Mouse (Mus musculus): Measurements from ENCODE around the gene Tmod1. TPM values are rescaled to one million over a fixed set of nuclear protein-coding genes. Genes with fewer than 3 reads are reported as not detected.

Gene Tmod1
- total RNA-seq (2012; rRNA removed) = 0.53 and 0.54 TPM in 2 replicates

- in situ Hi-C loops (cut with MboI; ENCODE audit: low sequenced_read_pairs in 2 of 2, unreplicated experiment in 2 of 2) = no loop called here
- H3K27ac ChIP-seq (ENCODE audit: insufficient read depth, low read depth, low read length, poor library complexity, severe bottlenecking) = no peak within 1 kb of the TSS
- DNase-seq (ENCODE audit: low read depth, low spot score) = no peak
Measured at GRCm38 (mm10) chr4:46038892-46039751, at the start of gene Tmod1. Gene Tmod1 (plus strand): TSS chr4:46038935.

GRCm38 (mm10) chr4:45990427-45991135, 48.2 kb upstream of the Tmod1 start:
- no peak for TF ChIP-seq CHD2 (IDR thresholded peaks at IDR 0.05; ENCODE audit: low read depth, low read length)
- no peak for TF ChIP-seq MAFK (IDR thresholded peaks at IDR 0.05; ENCODE audit: insufficient read depth, low read depth, low read length)
- no peak for TF ChIP-seq ZNF384 (IDR thresholded peaks at IDR 0.05; ENCODE audit: low read depth, low read length)
- TF ChIP-seq ZC3H11A (IDR thresholded peaks at IDR 0.05; ENCODE audit: borderline replicate concordance, low read depth, low read length) = no peak
- no peak for TF ChIP-seq HCFC1 (IDR thresholded peaks at IDR 0.05; ENCODE audit: borderline replicate concordance, insufficient read depth, low read length)
- Histone ChIP-seq H3K9ac (ENCODE audit: insufficient read depth, low read depth, low read length, poor library complexity, severe bottlenecking) (no peak overlapping the region), H3K36me3 (ENCODE audit: control insufficient read depth, insufficient read depth, low read length, poor library complexity, severe bottlenecking) (no peaks in the 10 kb centered on the region), H3K4me3 (ENCODE audit: insufficient read depth in 1 of 2, low read depth in 1 of 2, low read length in 2 of 2, poor library complexity in 1 of 2, severe bottlenecking in 1 of 2) (no peak overlapping the region), H3K4me1 (ENCODE audit: control insufficient read depth in 2 of 2, insufficient read depth in 2 of 2, low read length in 2 of 2, poor library complexity in 1 of 2) (no peaks in the 10 kb centered on the region), H3K9me3 (ENCODE audit: control insufficient read depth, insufficient read depth, low read depth, low read length) (no peaks in the 10 kb centered on the region), H3K27ac (ENCODE audit: insufficient read depth, low read depth, low read length, poor library complexity, severe bottlenecking) (no peak overlapping the region)
- in situ Hi-C loops (cut with MboI; ENCODE audit: low sequenced_read_pairs in 2 of 2, unreplicated experiment in 2 of 2) = no loop called here
- DNase-seq (ENCODE audit: low read depth, low spot score) = no peak

More at GRCm38 (mm10) chr4:46038892-46039751, at the start of gene Tmod1:
- Histone ChIP-seq H3K36me3 (ENCODE audit: control insufficient read depth, insufficient read depth, low read length, poor library complexity, severe bottlenecking) (no peaks in the 10 kb centered on the region), H3K9me3 (ENCODE audit: control insufficient read depth, insufficient read depth, low read depth, low read length) (no peaks in the 10 kb centered on the region), H3K9ac (ENCODE audit: insufficient read depth, low read depth, low read length, poor library complexity, severe bottlenecking) (peak within 1 kb of the TSS; percentile 49; the same call in 1 of the 2 replicates), H3K4me3 (ENCODE audit: insufficient read depth in 1 of 2, low read depth in 1 of 2, low read length in 2 of 2, poor library complexity in 1 of 2, severe bottlenecking in 1 of 2) (peak within 1 kb of the TSS; percentile 69 to 71), H3K4me1 (ENCODE audit: control insufficient read depth in 2 of 2, insufficient read depth in 2 of 2, low read length in 2 of 2, poor library complexity in 1 of 2) (no peaks in the 10 kb centered on the region)
- no peak for TF ChIP-seq HCFC1 (IDR thresholded peaks at IDR 0.05; ENCODE audit: borderline replicate concordance, insufficient read depth, low read length)
- no peak for TF ChIP-seq ZNF384 (IDR thresholded peaks at IDR 0.05; ENCODE audit: low read depth, low read length)
- TF ChIP-seq MAFK (IDR thresholded peaks at IDR 0.05; ENCODE audit: insufficient read depth, low read depth, low read length) = no peak
- TF ChIP-seq ZC3H11A (IDR thresholded peaks at IDR 0.05; ENCODE audit: borderline replicate concordance, low read depth, low read length) = no peak
- no peak for TF ChIP-seq CHD2 (IDR thresholded peaks at IDR 0.05; ENCODE audit: low read depth, low read length)

GRCm38 (mm10) chr4:45998536-45998935, 40.2 kb upstream of the Tmod1 start:
- no peak for DNase-seq (ENCODE audit: low read depth, low spot score)
- Histone ChIP-seq H3K9me3 (ENCODE audit: control insufficient read depth, insufficient read depth, low read depth, low read length) (no peaks in the 10 kb centered on the region), H3K4me1 (ENCODE audit: control insufficient read depth in 2 of 2, insufficient read depth in 2 of 2, low read length in 2 of 2, poor library complexity in 1 of 2) (no peaks in the 10 kb centered on the region), H3K27ac (ENCODE audit: insufficient read depth, low read depth, low read length, poor library complexity, severe bottlenecking) (no peak overlapping the region), H3K4me3 (ENCODE audit: insufficient read depth in 1 of 2, low read depth in 1 of 2, low read length in 2 of 2, poor library complexity in 1 of 2, severe bottlenecking in 1 of 2) (no peak overlapping the region), H3K9ac (ENCODE audit: insufficient read depth, low read depth, low read length, poor library complexity, severe bottlenecking) (no peak overlapping the region), H3K36me3 (ENCODE audit: control insufficient read depth, insufficient read depth, low read length, poor library complexity, severe bottlenecking) (no peaks in the 10 kb centered on the region)
- in situ Hi-C loops (cut with MboI; ENCODE audit: low sequenced_read_pairs in 2 of 2, unreplicated experiment in 2 of 2) = no loop called here
- TF ChIP-seq MAFK (IDR thresholded peaks at IDR 0.05; ENCODE audit: insufficient read depth, low read depth, low read length) (no peak), ZC3H11A (IDR thresholded peaks at IDR 0.05; ENCODE audit: borderline replicate concordance, low read depth, low read length) (no peak), ZNF384 (IDR thresholded peaks at IDR 0.05; ENCODE audit: low read depth, low read length) (no peak), CHD2 (IDR thresholded peaks at IDR 0.05; ENCODE audit: low read depth, low read length) (no peak), HCFC1 (IDR thresholded peaks at IDR 0.05; ENCODE audit: borderline replicate concordance, insufficient read depth, low read length) (no peak)

GRCm38 (mm10) chr4:46008142-46008793, 30.5 kb upstream of the Tmod1 start:
- Histone ChIP-seq H3K27ac (ENCODE audit: insufficient read depth, low read depth, low read length, poor library complexity, severe bottlenecking) (no peak overlapping the region), H3K4me1 (ENCODE audit: control insufficient read depth in 2 of 2, insufficient read depth in 2 of 2, low read length in 2 of 2, poor library complexity in 1 of 2) (no peaks in the 10 kb centered on the region), H3K9ac (ENCODE audit: insufficient read depth, low read depth, low read length, poor library complexity, severe bottlenecking) (no peak overlapping the region), H3K4me3 (ENCODE audit: insufficient read depth in 1 of 2, low read depth in 1 of 2, low read length in 2 of 2, poor library complexity in 1 of 2, severe bottlenecking in 1 of 2) (no peak overlapping the region), H3K9me3 (ENCODE audit: control insufficient read depth, insufficient read depth, low read depth, low read length) (no peaks in the 10 kb centered on the region), H3K36me3 (ENCODE audit: control insufficient read depth, insufficient read depth, low read length, poor library complexity, severe bottlenecking) (no peaks in the 10 kb centered on the region)
- TF ChIP-seq ZNF384 (IDR thresholded peaks at IDR 0.05; ENCODE audit: low read depth, low read length) (no peak), MAFK (IDR thresholded peaks at IDR 0.05; ENCODE audit: insufficient read depth, low read depth, low read length) (no peak), CHD2 (IDR thresholded peaks at IDR 0.05; ENCODE audit: low read depth, low read length) (no peak), ZC3H11A (IDR thresholded peaks at IDR 0.05; ENCODE audit: borderline replicate concordance, low read depth, low read length) (no peak), HCFC1 (IDR thresholded peaks at IDR 0.05; ENCODE audit: borderline replicate concordance, insufficient read depth, low read length) (no peak)
- in situ Hi-C loops (cut with MboI; ENCODE audit: low sequenced_read_pairs in 2 of 2, unreplicated experiment in 2 of 2) = no loop called here
- DNase-seq (ENCODE audit: low read depth, low spot score) = no peak

All from ES-E14 (cell line).